Mouse (Mus musculus) frontal cortex, adult (tissue): ENCODE measurements around the gene 6030408B16Rik.
"Not testable (repeated sequence)": the region's sequence is repeated elsewhere in the genome, so short reads cannot be mapped to it uniquely, and the experiment has no call there.

Source experiments
- ATAC-seq: cut with Nextera tagmentation; 2 replicates; pipeline ENCODE4 v1.9.2; 2017; ENCODE audit warnings: mild to moderate bottlenecking, moderate library complexity, mixed read lengths; ENCODE audit not compliant: low TSS enrichment

The 6030408B16Rik gene

DNA sequence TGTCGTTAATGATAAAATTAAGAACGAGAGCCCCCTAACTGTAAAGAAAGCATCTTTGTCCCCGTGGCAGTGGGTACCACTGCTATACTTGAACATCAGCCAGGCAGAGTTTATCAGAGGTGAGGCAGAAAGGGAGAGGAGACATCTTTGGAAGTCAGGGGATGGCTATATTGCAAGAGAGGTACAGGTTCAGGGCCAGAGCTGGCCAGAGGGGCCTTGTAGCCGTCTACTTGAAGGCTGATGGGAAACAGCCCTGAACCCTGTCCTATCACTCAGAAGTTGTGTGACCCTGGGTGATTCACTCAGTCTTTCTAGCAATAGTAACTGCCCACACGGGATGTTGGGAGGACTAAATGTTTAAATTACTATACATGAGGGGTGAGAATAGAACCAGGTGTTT is 28.1 kb downstream of the 6030408B16Rik start:
- no peak for ATAC-seq

DNA sequence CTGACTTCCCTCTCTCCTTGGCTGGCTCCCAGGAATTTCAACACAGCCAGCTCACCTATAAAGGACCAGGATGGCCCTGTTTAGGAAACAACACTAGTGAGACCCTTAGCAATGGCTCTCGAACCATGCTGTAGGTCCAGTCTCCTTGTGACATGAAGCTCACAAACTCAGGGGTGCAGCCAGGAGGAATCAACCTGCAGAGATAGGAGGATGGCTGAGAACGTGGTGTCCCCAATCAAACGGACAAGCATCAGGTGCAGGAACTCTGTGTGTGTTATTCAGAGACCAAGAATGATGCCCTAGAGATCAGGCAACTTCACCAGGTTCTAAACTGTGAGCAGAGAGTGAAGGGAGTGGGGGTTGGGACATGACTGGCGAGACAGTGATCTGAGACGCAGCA is 29.1 kb downstream of the 6030408B16Rik start:
- no peak for ATAC-seq

- no peak for ATAC-seq
Observed at GRCm38 (mm10) chr15:101322640-101323039, 29.6 kb downstream of the 6030408B16Rik start.

- ATAC-seq: no peak
Observed at GRCm38 (mm10) chr15:101323511-101323910, 30.5 kb downstream of the 6030408B16Rik start.

DNA sequence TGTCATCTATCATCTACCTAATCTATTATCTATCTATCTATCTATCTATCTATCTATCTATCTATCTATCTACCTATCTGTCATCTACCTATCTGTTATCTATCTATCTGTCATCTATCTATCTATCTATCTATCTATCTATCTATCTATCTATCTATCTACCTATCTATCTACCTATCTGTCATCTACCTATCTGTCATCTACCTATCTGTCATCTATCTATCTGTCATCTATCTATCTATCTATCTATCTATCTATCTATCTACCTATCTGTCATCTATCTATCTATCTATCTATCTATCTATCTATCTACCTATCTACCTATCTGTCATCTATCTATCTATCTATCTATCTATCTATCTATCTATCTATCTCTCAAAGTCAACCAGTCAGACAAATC is 31.4 kb downstream of the 6030408B16Rik start:
- ATAC-seq: not testable (repeated sequence)

GRCm38 (mm10) chr15:101325991-101326534 is 33.1 kb downstream of the 6030408B16Rik start:
- no peak for ATAC-seq

DNA sequence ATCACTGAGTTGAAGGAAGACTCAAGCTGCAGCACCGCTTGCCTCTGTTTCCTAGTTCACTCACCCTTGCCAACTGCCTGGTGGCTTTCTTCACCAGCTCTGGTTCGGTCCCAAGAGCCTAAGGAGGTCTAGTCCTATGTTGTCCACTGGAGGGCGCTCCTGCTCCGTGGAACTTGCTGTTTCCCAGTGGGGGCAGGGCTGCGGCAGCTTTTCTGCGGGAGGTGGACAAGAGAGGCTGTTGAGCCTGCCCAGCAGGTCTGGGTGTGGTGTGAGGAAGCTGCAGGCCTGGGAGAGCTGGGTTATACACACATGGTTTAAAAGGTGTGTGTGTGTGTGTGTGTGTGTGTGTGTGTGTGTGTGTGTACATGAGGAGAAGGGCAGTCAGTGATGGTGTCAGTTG is 34.3 kb downstream of the 6030408B16Rik start:
- ATAC-seq: peak; percentile 85

DNA sequence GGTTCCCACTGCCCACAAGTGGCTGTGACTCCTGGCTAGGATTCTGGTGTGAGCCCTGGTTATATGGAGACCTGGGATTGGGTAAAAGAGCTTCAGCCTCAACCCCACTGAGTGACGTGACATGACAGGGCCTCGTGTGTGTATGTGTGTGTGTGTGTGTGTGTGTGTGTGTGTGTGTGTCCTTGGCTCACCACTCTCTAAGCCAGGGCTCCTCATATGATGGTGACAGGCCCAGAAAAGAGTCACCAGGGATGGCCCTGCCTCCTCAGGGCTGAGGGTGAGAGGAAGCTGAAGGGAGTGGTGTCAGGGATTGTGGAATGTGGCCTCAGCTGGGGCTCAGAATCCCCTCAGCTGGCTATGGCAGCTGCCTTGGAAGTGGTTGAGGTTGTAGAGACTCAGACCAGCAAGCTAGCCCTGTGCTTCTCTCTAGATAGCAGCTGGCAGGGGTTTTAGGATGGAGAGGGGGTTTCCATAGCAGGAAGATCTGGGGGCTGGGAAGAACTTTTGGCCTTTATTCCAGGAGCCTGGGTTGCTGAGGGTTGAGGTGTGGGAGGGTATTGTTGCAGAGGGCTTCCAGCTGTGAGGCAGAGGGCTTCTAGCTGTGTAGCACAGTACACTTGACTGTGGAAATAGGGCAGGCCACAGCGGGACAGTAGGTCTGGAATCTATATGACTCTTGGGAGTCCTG is 36.0 kb downstream of the 6030408B16Rik start:
- no peak for ATAC-seq

- ATAC-seq: no peak
Observed at GRCm38 (mm10) chr15:101329564-101329892, 36.5 kb downstream of the 6030408B16Rik start.

DNA sequence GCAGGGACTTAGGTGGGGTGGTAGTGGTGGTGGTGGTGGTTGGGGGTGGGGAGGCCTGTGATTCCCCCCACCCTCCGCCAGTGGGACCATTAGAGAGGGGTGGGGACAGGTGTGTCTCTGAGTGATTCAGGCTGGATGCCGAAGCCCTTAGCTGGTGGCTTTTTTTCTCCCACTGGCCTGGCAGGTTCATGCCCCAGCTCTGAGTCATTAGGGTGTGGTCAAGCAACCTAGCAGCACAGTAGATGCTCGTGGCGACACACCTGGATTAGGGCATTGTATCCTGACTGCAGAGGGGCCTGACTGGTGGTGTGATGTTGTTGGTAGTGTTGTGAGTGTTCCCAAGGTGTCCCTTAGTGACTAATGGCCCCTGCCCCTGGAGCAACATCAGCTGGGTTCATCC is 38.1 kb downstream of the 6030408B16Rik start:
- no peak for ATAC-seq

DNA sequence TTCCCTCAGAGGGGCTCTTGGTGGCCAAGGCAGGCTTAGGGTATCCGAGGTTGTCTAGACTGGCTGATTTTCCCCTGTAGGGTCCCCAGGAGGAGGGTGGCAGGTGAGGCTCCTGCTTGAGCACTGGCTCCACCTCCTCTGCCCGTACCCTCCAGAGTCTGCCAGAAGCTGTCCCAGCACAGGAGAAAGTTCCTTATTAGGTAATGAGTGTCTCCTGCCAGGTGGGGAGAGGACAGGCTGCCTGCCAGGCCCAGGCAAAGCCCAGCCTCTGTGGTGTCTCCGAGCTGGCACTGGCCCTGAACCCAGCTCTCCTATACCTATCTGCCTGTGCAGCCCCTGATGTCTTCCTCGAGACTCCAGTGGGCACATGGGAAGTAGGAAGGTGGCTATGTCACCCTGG is 39.4 kb downstream of the 6030408B16Rik start:
- no peak for ATAC-seq

- no peak for ATAC-seq
Observed at GRCm38 (mm10) chr15:101333165-101333564, 40.2 kb downstream of the 6030408B16Rik start.

DNA sequence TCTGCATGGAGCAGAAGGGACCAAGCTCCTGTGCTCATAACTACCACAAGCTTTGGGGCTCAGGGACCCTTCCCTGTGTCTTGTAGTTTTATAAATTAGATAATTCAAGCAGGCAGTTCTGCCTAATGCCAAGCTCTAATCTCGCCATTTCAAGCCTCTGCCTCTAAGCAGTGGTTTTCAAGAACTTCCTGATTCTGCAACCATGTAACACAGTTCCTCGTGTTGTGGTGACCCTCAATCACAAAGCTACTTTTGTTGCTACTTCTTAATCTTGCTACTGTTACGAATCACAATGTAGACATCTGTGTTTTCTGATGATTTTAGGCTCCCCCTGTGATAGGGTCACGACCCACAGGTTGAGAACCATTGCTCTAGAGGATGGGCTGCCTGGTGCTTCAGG is 40.6 kb downstream of the 6030408B16Rik start:
- no peak for ATAC-seq

DNA sequence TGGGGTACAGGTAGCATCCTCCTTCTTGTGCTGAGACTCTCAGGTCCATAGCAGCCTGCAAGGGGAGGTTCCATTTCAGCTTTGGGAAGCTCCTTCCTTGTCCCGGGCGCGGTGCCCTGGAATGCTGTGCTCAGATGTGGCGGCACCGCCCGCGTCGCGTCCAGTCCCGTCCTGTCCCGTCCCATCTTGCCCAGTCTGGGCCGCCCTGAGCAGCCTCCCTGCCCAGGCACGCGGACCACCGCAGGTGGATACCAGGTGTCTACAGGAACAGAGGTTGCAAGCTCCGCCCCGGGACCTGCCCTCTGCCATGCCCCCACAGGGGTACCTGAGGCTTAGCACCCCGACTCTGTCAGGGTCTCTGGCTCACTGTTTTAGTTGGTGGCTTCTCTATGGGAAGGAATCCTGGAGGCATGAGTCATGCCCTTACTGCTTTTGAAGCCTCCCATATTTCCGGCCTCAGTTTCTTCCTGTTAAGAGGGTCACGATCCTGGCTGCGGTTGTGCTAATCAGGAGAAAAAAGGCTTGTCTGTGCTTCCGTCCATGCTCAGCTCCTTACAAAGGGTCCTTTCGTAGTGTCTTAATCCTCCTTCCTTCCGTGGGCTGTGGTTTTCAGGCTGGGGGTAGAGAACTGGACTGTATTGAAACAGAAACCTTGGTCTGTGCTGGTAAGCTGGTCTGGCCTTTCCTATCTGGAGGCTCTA is 43.6 kb downstream of the 6030408B16Rik start:
- ATAC-seq: no peak

DNA sequence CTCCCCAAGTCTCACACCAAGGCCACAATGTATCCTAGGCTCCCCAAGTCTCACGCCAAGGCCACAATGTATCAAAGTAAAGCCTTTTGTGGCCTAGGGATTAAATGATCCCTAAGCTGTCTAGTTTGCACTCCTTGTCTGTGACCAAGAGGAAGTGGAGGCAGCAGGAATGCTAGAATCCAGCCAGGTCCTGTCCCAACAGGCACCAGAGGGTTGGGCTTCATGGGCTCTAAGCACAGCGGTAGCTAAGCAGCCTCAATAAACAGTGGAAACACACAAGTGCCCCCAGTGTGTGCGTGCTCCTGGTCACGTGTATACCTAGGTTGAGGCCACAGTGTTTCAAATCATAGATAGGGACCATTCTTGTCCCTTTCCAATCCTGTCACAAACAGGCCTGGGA is 45.3 kb downstream of the 6030408B16Rik start:
- no peak for ATAC-seq

GRCm38 (mm10) chr15:101339537-101339936 is 46.5 kb downstream of the 6030408B16Rik start:
- ATAC-seq: peak; percentile 82

GRCm38 (mm10) chr15:101341797-101342515 is 48.9 kb downstream of the 6030408B16Rik start:
- peak; percentile 83 for ATAC-seq
